Mouse (Mus musculus): ENCODE measurements around the gene Nup93.

GRCm38 (mm10) chr8:94179713-94180560, 34.4 kb upstream of the Nup93 start:
- no peak for TF ChIP-seq POLR2A (IDR thresholded peaks at IDR 0.05; ENCODE audit: control insufficient read depth, extremely low read depth, insufficient read depth, low read length, poor library complexity)
- TF ChIP-seq CTCF (IDR thresholded peaks at IDR 0.05; ENCODE audit: borderline replicate concordance, control insufficient read depth, extremely low read depth, insufficient read depth, low read length, poor library complexity) = no peak

Measured in thymus, adult 2 months (tissue).